Mouse (Mus musculus) midbrain, embryonic 11.5 days (tissue): ENCODE measurements around the gene R3hdm2. TPM values are rescaled to one million over a fixed set of nuclear protein-coding genes. Genes with fewer than 3 reads are reported as not detected.
A peak's percentile ranks its signal among the peaks of the same experiment; 100 is the strongest.

ENCODE experiments used
- ATAC-seq: fragments of 200-750 bp; cut with Nextera tagmentation; 2 replicates; pipeline ENCODE4 v1.8.0; 2017; ENCODE audit warnings: moderate TSS enrichment, moderate library complexity; ENCODE audit not compliant: low FRiP score
- DNase-seq: peaks from one replicate; pipeline ENCODE4 v3.0.0; 2015; ENCODE audit warnings: low spot score; ENCODE audit errors: missing footprints
- H3K27ac ChIP-seq: fragments of 300-500 bp; sonication (generic); 2 replicates; pipeline ENCODE4 v1.5.1; 2014; ENCODE audit warnings: low read depth, low read length
- H3K27me3 ChIP-seq: fragments of 300-500 bp; sonication (generic); 2 replicates; pipeline ENCODE4 v1.6.1; 2014; ENCODE audit warnings: mild to moderate bottlenecking, low read length, moderate library complexity, mixed read lengths; ENCODE audit not compliant: control insufficient read depth, insufficient read depth
- H3K36me3 ChIP-seq: fragments of 300-500 bp; sonication (generic); 2 replicates; pipeline ENCODE4 v1.6.1; 2014; ENCODE audit warnings: mild to moderate bottlenecking, low read length, moderate library complexity, mixed read lengths; ENCODE audit not compliant: control insufficient read depth, insufficient read depth
- H3K4me1 ChIP-seq: fragments of 300-500 bp; sonication (generic); 2 replicates; pipeline ENCODE4 v1.6.1; 2014; ENCODE audit warnings: low read length; ENCODE audit not compliant: control insufficient read depth, insufficient read depth
- H3K4me2 ChIP-seq: fragments of 300-500 bp; sonication (generic); 2 replicates; pipeline ENCODE4 v1.6.1; 2014; ENCODE audit warnings: mild to moderate bottlenecking, moderate library complexity
- H3K4me3 ChIP-seq: fragments of 300-500 bp; sonication (generic); 2 replicates; pipeline ENCODE4 v1.5.1; 2014; ENCODE audit warnings: low read depth, low read length
- H3K9ac ChIP-seq: fragments of 300-500 bp; sonication (generic); 2 replicates; pipeline ENCODE4 v1.6.1; 2014; ENCODE audit warnings: low read length
- H3K9me3 ChIP-seq: fragments of 300-500 bp; sonication (generic); 2 replicates; pipeline ENCODE4 v1.6.1; 2016; ENCODE audit warnings: low read length; ENCODE audit not compliant: control insufficient read depth
- WGBS: fragments of 180-500 bp; shearing (Covaris S2); extraction: QIAGEN DNeasy Blood & Tissue Kit; methylation state at CpG from one replicate; pipeline ENCODE4 v1.1.7; 2014; 5-methylcytosine and 5-hydroxymethylcytosine counted together
- polyA plus RNA-seq: library from polyadenylated mRNA; unstranded; fragments of >200 nt; fragmentation: Nextera tagmentation; extraction: Ambion mirVana; gene quantifications from 2 replicates; pipeline ENCODE4 v1.2.1, GENCODE M21; 2014

The R3hdm2 gene
- polyA plus RNA-seq, 1 experiment from 2014 or later, result 27.7 TPM

DNA sequence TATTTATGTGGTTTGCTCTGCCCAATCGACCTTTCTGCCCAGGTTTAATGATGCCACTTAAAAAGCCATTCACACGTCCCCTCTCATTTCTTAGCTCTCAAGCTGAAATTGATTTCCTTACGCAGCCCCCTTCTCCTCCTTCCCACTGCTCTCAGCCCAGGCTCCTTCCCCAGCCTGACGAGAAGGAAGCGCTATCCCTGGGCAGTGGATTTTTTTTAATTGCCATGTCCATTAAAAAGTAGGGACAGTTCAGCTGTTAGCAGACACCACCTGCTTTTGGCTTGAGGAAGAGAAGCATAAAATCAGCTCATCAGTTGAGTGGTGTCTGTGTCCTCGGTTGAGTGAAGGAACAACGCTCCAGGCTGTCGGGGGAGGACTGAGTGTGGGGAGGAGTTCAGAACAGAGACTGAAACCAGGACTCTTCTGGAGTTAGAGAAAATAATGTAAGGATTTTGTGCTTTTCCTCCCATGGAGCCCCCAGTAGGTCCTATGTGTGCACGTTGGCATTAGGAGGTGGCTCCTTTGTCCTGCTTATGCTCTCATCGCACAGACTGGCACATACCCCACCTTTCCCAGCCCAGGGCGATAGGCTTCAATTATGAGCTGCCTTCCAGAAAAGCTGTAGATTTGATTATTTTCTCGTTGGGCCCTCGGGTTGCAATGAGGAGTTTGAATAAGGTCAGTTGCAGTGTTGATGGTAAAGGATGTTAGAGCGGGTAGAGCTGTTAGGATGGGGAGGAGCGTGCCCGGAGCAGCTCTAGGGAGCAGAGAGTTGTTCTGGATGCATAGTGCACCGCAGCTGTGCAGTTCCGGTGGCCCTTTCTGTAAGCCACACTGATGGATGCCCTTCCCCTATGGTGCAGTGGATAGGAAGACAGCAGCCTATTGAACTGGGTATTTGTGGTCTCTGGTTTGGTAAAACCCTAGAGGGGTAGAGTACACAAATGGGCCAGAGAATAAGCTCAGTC is 110.3 kb downstream of the R3hdm2 start:
- peak; percentile 82 for DNase-seq
- Histone ChIP-seq H3K27me3 (no peaks in the 10 kb centered on the region), H3K9me3 (no peaks in the 10 kb centered on the region), H3K36me3 (peaks cover 22% of the 10 kb centered on the region), H3K4me3 (no peak overlapping the region), H3K27ac (no peak overlapping the region), H3K4me2 (no peak overlapping the region), H3K4me1 (no peaks in the 10 kb centered on the region), H3K9ac (no peak overlapping the region)
- no peak for ATAC-seq
- 88% methylated on average over 18 of the region's 18 CpGs for WGBS

DNA sequence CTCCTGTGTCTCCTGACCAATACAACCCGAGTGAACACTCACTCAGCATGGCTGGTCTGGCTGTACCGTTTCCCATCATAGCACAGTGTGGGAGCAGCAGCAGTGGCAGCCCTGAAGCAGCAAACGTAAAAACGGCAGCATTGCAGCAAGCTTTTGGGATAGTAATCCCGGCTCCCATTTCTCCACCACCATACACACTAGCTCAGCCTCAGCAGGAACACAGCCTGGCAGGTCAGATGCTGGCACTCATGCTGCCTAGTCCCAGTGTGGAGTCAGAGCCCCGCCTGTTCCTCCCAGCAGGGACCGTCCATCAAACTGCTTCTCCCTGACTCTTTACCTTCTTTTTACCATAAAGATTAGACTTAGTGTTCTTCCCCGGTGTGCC is 111.0 kb downstream of the R3hdm2 start:
- Histone ChIP-seq H3K4me2 (no peak overlapping the region), H3K9ac (no peak overlapping the region), H3K4me1 (no peaks in the 10 kb centered on the region), H3K36me3 (peaks cover 24% of the 10 kb centered on the region), H3K4me3 (no peak overlapping the region), H3K9me3 (no peaks in the 10 kb centered on the region), H3K27me3 (no peaks in the 10 kb centered on the region), H3K27ac (no peak overlapping the region)
- no peak for ATAC-seq
- WGBS, result 67% methylated on average over 8 of the region's 8 CpGs
- DNase-seq, result peak; percentile 68

DNA sequence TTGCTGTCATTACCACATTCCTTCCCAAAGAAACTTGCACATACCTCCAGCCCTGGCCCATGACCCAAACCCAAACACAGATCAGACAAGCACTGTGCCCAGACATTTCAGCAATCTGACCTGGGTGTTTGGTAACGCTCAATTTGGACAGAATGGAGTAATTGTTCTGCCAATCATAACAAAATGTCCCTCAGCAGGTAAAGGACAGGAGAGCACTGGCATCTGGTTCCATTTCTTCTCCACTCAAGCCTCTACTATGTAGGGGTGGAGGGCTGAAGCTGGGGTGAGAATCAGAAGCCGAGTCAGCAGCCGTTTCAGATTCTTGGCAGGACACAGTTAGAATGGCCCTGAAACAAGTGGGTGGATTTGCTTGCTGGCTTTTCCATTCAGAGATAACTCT is 112.0 kb downstream of the R3hdm2 start:
- Histone ChIP-seq H3K4me1 (no peaks in the 10 kb centered on the region), H3K9ac (no peak overlapping the region), H3K4me2 (no peak overlapping the region), H3K27me3 (no peaks in the 10 kb centered on the region), H3K4me3 (no peak overlapping the region), H3K9me3 (no peaks in the 10 kb centered on the region), H3K27ac (no peak overlapping the region), H3K36me3 (peaks cover 24% of the 10 kb centered on the region)
- DNase-seq, result peak; percentile 4
- ATAC-seq, result no peak
- WGBS, result 94% methylated on average over 3 of the region's 3 CpGs

DNA sequence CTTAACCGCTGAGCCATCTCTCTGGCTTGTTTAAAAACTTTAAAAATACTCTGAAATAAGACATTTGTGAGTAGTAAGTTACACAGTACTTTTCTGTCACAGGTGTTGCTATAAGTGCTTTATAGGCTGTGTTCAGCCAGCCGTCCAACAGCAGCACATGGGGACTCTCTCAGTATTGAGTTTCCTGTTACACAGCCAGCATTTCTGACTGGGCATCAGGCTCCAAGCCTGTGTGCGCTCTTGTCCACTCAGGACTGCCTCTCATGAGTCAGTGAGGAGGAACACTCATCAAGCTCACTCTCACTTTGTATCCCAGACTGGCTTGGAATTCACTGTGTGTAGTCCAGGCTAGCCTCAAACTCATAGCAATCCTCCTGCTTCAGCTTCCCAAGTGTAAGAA is 116.0 kb downstream of the R3hdm2 start:
- H3K4me1 ChIP-seq, result no peaks in the 10 kb centered on the region
- H3K27ac ChIP-seq, result no peak overlapping the region
- H3K36me3 ChIP-seq, result peaks cover 22% of the 10 kb centered on the region
- 96% methylated on average over 3 of the region's 3 CpGs for WGBS
- DNase-seq, result peak; percentile 73
- H3K27me3 ChIP-seq, result no peaks in the 10 kb centered on the region
- no peak for ATAC-seq
- no peak overlapping the region for H3K9ac ChIP-seq
- H3K4me3 ChIP-seq, result no peak overlapping the region
- no peak overlapping the region for H3K4me2 ChIP-seq
- H3K9me3 ChIP-seq, result no peaks in the 10 kb centered on the region

DNA sequence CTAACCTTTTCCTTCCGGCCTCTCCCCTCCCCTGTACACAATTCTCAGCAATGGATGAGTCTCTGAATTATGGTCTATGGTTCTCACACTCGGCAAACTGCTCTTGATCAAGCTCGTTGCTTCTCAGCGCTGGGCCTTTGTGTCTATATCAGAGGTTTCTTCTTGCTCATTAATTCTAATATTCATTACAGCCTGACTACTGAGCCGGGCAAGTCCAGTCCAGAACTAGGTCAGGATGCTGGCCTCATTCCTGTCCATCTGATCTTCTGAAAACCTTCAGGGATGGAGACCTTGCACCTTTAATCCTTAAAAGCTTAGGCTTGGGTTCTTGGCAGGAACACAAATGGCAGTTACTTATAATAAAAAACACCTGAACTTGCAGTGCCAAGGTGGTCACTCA is 119.4 kb downstream of the R3hdm2 start:
- 89% methylated on average over 5 of the region's 5 CpGs for WGBS
- no peak for DNase-seq
- Histone ChIP-seq H3K9me3 (no peaks in the 10 kb centered on the region), H3K4me3 (no peak overlapping the region), H3K36me3 (peaks cover 15% of the 10 kb centered on the region), H3K27ac (no peak overlapping the region), H3K9ac (no peak overlapping the region), H3K4me1 (no peaks in the 10 kb centered on the region), H3K4me2 (no peak overlapping the region), H3K27me3 (no peaks in the 10 kb centered on the region; the same call in 1 of the 2 replicates)
- ATAC-seq, result no peak

DNA sequence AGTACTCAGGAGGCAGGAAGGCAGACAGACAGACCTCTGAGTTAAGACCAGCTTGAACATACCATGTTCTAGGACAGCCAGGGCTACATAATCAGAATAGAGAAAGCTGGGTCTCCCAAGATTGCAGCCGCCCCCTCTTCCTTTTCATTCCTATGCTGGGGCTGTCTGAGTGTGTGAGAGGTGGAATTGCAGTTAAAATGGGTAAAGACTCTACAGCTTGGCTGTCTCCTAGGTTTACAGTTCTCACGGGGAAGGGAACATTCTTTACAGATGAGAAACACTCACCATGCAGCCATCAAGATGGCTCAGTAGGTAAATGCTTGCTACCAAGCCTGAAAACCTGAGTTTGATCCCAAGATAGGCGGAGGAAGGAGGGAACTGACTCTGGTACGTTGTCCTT is 119.9 kb downstream of the R3hdm2 start:
- ATAC-seq, result no peak
- H3K27ac ChIP-seq, result no peak overlapping the region

DNA sequence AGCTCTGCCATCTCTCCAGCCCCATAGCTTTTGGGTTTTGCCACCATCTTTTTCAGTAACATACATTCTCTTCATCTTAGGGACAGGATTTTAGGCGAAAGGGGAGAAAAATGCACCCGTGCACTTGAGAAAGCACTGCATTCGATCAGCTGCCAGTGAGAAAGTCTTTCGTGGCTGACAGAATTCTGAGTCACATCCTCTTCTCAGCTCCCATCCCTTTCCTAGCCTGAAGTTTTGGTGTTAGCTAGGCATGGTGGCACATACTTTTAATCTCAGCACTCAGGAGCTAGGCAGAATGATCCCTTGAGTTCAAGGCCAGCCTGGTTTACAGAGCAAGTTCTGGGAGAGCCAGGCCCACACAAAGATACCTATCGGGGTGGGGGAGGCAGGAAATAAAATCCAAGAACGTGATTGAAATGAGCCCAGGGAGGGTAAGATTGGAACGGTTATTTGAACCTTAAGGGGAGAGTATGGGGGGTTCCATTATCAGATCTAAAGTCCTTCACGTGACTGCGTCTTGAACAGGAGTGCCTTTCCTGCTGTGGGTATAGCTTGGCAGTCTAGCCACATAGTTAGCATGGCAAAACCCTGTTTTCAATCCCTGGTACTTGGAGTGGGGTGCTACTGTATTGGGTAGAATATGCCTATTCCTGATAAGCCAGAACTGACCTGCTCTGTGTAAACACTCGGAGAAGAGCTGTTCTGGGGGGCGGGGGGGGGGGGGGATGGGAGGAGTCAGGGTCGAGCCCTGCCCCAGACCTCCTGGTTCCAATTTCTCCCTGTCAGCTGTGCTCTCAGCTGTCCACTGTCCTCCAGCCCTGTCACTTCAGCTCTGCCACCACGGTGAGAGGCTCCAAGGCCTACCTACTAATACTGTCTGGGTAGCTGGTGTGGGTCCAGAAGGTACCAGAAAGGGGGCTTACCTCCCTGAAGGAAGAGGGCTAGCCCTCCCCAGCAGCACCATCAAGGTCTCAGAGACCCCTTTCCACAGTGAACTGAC is 121.1 kb downstream of the R3hdm2 start, which contains the start of gene Stac3:
Gene Stac3 (plus strand): TSS at position 793 of the 1,000 bp plus-strand sequence.
- no peak for ATAC-seq
- H3K9ac ChIP-seq, result no peak within 1 kb of the TSS

More for the DNA sequence above, 119.9 kb downstream of the R3hdm2 start:
- WGBS, result 88% methylated on average over 4 of the region's 4 CpGs
- peak; percentile 10 for DNase-seq
- Histone ChIP-seq H3K9me3 (no peaks in the 10 kb centered on the region), H3K4me1 (no peaks in the 10 kb centered on the region), H3K27me3 (no peaks in the 10 kb centered on the region; the same call in 1 of the 2 replicates), H3K36me3 (peaks cover 10% of the 10 kb centered on the region), H3K4me2 (no peak overlapping the region), H3K4me3 (no peak overlapping the region), H3K9ac (no peak overlapping the region)

DNA sequence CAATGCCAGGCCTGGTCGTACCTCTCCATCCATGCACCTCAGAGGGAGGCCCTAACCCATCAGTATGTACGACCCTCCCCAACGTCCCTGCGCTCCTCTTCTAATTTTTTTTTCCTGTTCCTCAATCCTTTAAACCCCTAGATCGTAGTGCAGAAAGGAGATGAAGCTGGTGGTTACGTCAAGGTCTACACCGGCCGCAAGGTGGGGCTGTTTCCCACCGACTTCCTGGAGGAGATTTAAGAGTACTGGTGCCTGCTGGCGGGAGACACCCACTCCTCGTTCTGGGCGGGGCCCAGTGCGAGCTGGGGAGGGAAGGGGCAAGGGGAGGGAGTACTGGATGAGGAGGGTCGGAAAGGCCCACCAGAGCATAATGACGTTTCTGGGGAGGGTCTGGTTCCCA is 128.1 kb downstream of the R3hdm2 start:
- Histone ChIP-seq H3K27me3 (peaks cover 40% of the 10 kb centered on the region), H3K36me3 (no peaks in the 10 kb centered on the region), H3K27ac (no peak overlapping the region), H3K4me3 (no peak overlapping the region), H3K4me2 (peak overlapping the region; percentile 66), H3K4me1 (peaks cover 36% of the 10 kb centered on the region), H3K9ac (no peak overlapping the region; the same call in 1 of the 2 replicates), H3K9me3 (no peaks in the 10 kb centered on the region)
- DNase-seq, result peak; percentile 98
- no peak for ATAC-seq
- 1% methylated on average over 15 of the region's 15 CpGs for WGBS

More for the DNA sequence above, 121.1 kb downstream of the R3hdm2 start, which contains the start of gene Stac3:
- no peak within 1 kb of the TSS for H3K27ac ChIP-seq
- DNase-seq, result peak; percentile 17
- H3K36me3 ChIP-seq, result peaks cover 4% of the 10 kb centered on the region
- H3K4me3 ChIP-seq, result no peak within 1 kb of the TSS
- no peaks in the 10 kb centered on the region for H3K4me1 ChIP-seq
- no peak within 1 kb of the TSS for H3K4me2 ChIP-seq
- no peaks in the 10 kb centered on the region for H3K9me3 ChIP-seq
- no peaks in the 10 kb centered on the region; the same call in 1 of the 2 replicates for H3K27me3 ChIP-seq
- 84% methylated on average over 13 of the region's 13 CpGs for WGBS
